In the genomic region with DNA sequence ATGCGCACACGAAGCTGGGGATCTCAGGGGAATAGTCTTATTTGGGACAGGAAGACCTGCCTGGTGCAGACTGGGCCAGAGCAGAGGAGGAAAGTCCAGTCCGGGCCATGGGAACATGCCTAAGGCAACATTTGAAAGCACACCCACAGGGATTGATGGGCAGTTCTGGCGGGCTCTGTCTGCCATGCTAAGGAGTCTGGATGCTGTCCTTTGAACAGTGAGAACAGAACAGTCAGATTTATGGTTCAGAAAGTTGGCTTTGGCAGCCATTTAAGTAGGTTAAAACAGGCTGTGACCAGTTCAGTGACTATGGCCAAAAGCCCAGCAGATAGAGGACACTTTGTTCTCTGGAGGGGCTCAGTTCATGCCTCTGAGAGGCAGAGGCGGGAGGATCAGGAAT, we compare ENCODE assay signal across 13 mouse cellular contexts. TPM values are rescaled to one million over a fixed set of nuclear protein-coding genes. Genes with fewer than 3 reads are reported as not detected.
DNase-seq lines count a peak whose midpoint lies in the region; ATAC-seq and TF ChIP-seq lines count a peak whose summit lies in the region.
"Had no signal": no experiment of that assay in that cellular context is flagged by ENCODE, and none has a peak within 500 bp of the region (broad histone marks: within the 10 kb centered on the region; RNA-seq: fewer than 3 reads in every experiment).

No protein-coding gene starts in this region.

- H3K27ac ChIP-seq in kidney, adult 2 months (ENCODE audit: insufficient read depth, low read depth, low read length) = no peak overlapping the region
- H3K27ac ChIP-seq in intestine, embryonic 15.5 days = no peak overlapping the region
- H3K27ac ChIP-seq: liver, embryonic 13.5 days had no signal

- H3K4me1 ChIP-seq in kidney, adult 2 months (ENCODE audit: control insufficient read depth, insufficient read depth, low read length) = no peaks in the 10 kb centered on the region
- no peaks in the 10 kb centered on the region for H3K4me1 ChIP-seq in intestine, embryonic 15.5 days (replicated peaks)

- no peaks in the 10 kb centered on the region for H3K36me3 ChIP-seq in kidney, adult 2 months (ENCODE audit: control insufficient read depth, insufficient read depth, low read length)
- H3K36me3 ChIP-seq in intestine, embryonic 15.5 days = peaks cover 8% of the 10 kb centered on the region; the same call in 1 of the 2 replicates

- no peaks in the 10 kb centered on the region for H3K9me3 ChIP-seq in intestine, embryonic 15.5 days
- H3K9me3 ChIP-seq: G1E; liver, embryonic 13.5 days had no signal

- peak; percentile 9 for DNase-seq in adrenal gland, postnatal 10 days
- no peak for DNase-seq in adrenal gland, adult 8-10 months
- DNase-seq in kidney, adult 2 months = peak; percentile 58
- no peak for DNase-seq in kidney, postnatal 10 days
- peak; percentile 61 for DNase-seq in MN1 (ENCODE audit: low spot score)
- peak; percentile 44 for DNase-seq in kidney, postnatal 14 days
- DNase-seq in left cerebral cortex, postnatal 10 days (ENCODE audit: extremely low spot score in 1 of 2, low spot score in 2 of 2) = no peak
- DNase-seq: cerebellum, adult 11-12 months; liver, embryonic 13.5 days; thymus, postnatal 36 days had no signal

- H3K4me2 ChIP-seq in intestine, embryonic 15.5 days (replicated peaks) = no peak overlapping the region
- H3K4me2 ChIP-seq: liver, embryonic 13.5 days had no signal

- no peaks in the 10 kb centered on the region for H3K27me3 ChIP-seq in kidney, adult 2 months (replicated peaks; ENCODE audit: control insufficient read depth, insufficient read depth, low read length)
- no peaks in the 10 kb centered on the region for H3K27me3 ChIP-seq in intestine, embryonic 15.5 days (replicated peaks)

- intact Hi-C loops in left cerebral cortex, postnatal 10 days (cut with DNase I) = no loop called here

- WGBS in kidney, adult 2 months = 49% methylated on average over 5 of the region's 5 CpGs
- 76% methylated on average over 5 of the region's 5 CpGs for WGBS in intestine, embryonic 15.5 days

- no peak for TF ChIP-seq POLR2A in kidney, adult 2 months (IDR thresholded peaks at IDR 0.05; ENCODE audit: low read depth, low read length)

- no peak overlapping the region for H3K4me3 ChIP-seq in kidney, adult 2 months (ENCODE audit: insufficient read depth, low read depth, low read length)
- no peak overlapping the region for H3K4me3 ChIP-seq in intestine, embryonic 15.5 days (replicated peaks)
- H3K4me3 ChIP-seq: liver, embryonic 13.5 days had no signal

- no peak for TF ChIP-seq CTCF in kidney, adult 2 months (conservative IDR thresholded peaks at IDR 0.05; ENCODE audit: insufficient read depth, insufficient read length, low read depth, low read length)

- ATAC-seq in intestine, embryonic 15.5 days = no peak
- ATAC-seq: inflammation-experienced regulatory T-cells, adult 6 months had no signal

- no peak overlapping the region for H3K9ac ChIP-seq in intestine, embryonic 15.5 days
- H3K9ac ChIP-seq: liver, embryonic 13.5 days had no signal

RNA-seq across cellular contexts. Expression of a gene that starts 23.4 kb away (rescaled TPM):
- 10 to 100 TPM; 16.6 to 24.3 TPM for total RNA-seq in adrenal gland, postnatal 10 days (2021)
- total RNA-seq in adrenal gland, adult 8-10 months (2022) = 10 to 100 TPM; 14.4 to 19.3 (median 17.6) TPM
- 2.3 and 2.4 TPM in 2 replicates for polyA plus RNA-seq in kidney, adult 2 months (2012; rRNA removed)
- 10 to 100 TPM in 1 of 2 experiments, 1 to 10 TPM in 1; 8.3 to 10.6 TPM for total RNA-seq in left cerebral cortex, postnatal 10 days (2021)
- polyA plus RNA-seq in intestine, embryonic 15.5 days (2015; fragmentation: Nextera tagmentation; extraction: Ambion mirVana) = 38.4 and 42.0 TPM in 2 replicates

RNA-seq across cellular contexts. Expression of a gene that starts 23.6 kb away (rescaled TPM):
- total RNA-seq in adrenal gland, postnatal 10 days (2021) = 10 to 100 TPM; 66.1 to 71.9 TPM
- total RNA-seq in adrenal gland, adult 8-10 months (2022) = 10 to 100 TPM; 66.9 to 77.3 (median 71.4) TPM
- 17.9 and 23.5 TPM in 2 replicates for polyA plus RNA-seq in kidney, adult 2 months (2012; rRNA removed)
- 10 to 100 TPM; 21.0 to 21.6 TPM for total RNA-seq in left cerebral cortex, postnatal 10 days (2021)
- 56.7 and 63.9 TPM in 2 replicates for polyA plus RNA-seq in intestine, embryonic 15.5 days (2015; fragmentation: Nextera tagmentation; extraction: Ambion mirVana)

RNA-seq across cellular contexts. Expression of a gene that starts 46.7 kb away (rescaled TPM):
- total RNA-seq in adrenal gland, postnatal 10 days (2021) = 100 to 1,000 TPM; 243 to 293 TPM
- 100 to 1,000 TPM in 3 of 4 experiments, 10 to 100 TPM in 1; 94.1 to 174 (median 137) TPM for total RNA-seq in adrenal gland, adult 8-10 months (2022)
- polyA plus RNA-seq in kidney, adult 2 months (2012; rRNA removed) = 85.2 and 125 TPM in 2 replicates
- total RNA-seq in left cerebral cortex, postnatal 10 days (2021) = 10 to 100 TPM; 33.7 to 36.7 TPM
- 183 and 188 TPM in 2 replicates for polyA plus RNA-seq in intestine, embryonic 15.5 days (2015; fragmentation: Nextera tagmentation; extraction: Ambion mirVana)

Comparison
In these comparisons a context has a peak if more than half of its experiments do, and no peak if none do; other contexts are left out.
1. DNase-seq: peak in adrenal gland, postnatal 10 days (single experiment), kidney, adult 2 months (single experiment), MN1 (single experiment) and kidney, postnatal 14 days (single experiment); none in adrenal gland, adult 8-10 months (single experiment), kidney, postnatal 10 days (single experiment) and left cerebral cortex, postnatal 10 days (0 of 2).